Mouse (Mus musculus): ENCODE results near the gene G3bp1. TPM values are rescaled to one million over a fixed set of nuclear protein-coding genes. Genes with fewer than 3 reads are reported as not detected.

The G3bp1 gene
- total RNA-seq, 2 experiments from 2014 or later, result 34.6 to 34.8 TPM

GRCm38 (mm10) chr11:55542671-55543070 is 73.2 kb downstream of the G3bp1 start:
- DNase-seq (ENCODE audit: low spot score in 2 of 2), result no peak

- DNase-seq (ENCODE audit: low spot score in 2 of 2), result no peak
Observed at GRCm38 (mm10) chr11:55545690-55546089, 76.2 kb downstream of the G3bp1 start.

Small RNAs within 50 kb of the gene (microRNA-seq; reads per million reads assigned to microRNA genes)
- 0 to 0.39 reads per million in 2 experiments for gene Mir7652

Other genes starting within 250 kb of the G3bp1 start
- under 1 TPM; 0.25 to 0.27 TPM for gene Fat2, start 133.1 kb upstream of the G3bp1 start, total RNA-seq (2021)
- gene Sparc, start 46.5 kb upstream of the G3bp1 start, total RNA-seq (2021), result 100 to 1,000 TPM; 251 to 284 TPM
- gene Atox1, start 8.4 kb upstream of the G3bp1 start, total RNA-seq (2021), result 10 to 100 TPM; 93.8 to 94.5 TPM
- gene Glra1, start 138.5 kb downstream of the G3bp1 start, total RNA-seq (2021), result under 1 TPM; 0.52 to 0.56 TPM

Data from layer of hippocampus, adult 18-20 months (tissue).